Mouse (Mus musculus) heart, embryonic 16.5 days (tissue): ENCODE measurements at regions not wholly inside any gene's neighbourhood (a gene's known extent, or its start where the extent isn't known, plus 50 kb on each side); places are given as distances from the start of the nearest gene placed in this dataset.
A peak's percentile ranks its signal among the peaks of the same experiment; 100 is the strongest.

Experiments
- ATAC-seq: fragments of 200-750 bp; cut with Nextera tagmentation; replicated peaks from 2 replicates; pipeline ENCODE4 v1.8.0; 2017; ENCODE audit warnings: moderate number of reproducible peaks; ENCODE audit not compliant: insufficient read depth, low FRiP score; ENCODE audit errors: extremely low read depth
- H3K27ac ChIP-seq: fragments of 300-500 bp; sonication (generic); 2 replicates; pipeline ENCODE4 v1.5.1; 2014; ENCODE audit warnings: mild to moderate bottlenecking, low read length, control low read depth, moderate library complexity
- H3K27me3 ChIP-seq: fragments of 300-500 bp; sonication (generic); 2 replicates; pipeline ENCODE4 v1.6.1; 2014; ENCODE audit warnings: low read length, mixed read lengths; ENCODE audit not compliant: control insufficient read depth, insufficient read depth
- H3K36me3 ChIP-seq: fragments of 300-500 bp; sonication (generic); 2 replicates; pipeline ENCODE4 v1.6.1; 2014; ENCODE audit not compliant: control insufficient read depth, insufficient read depth
- H3K4me1 ChIP-seq: fragments of 300-500 bp; sonication (generic); 2 replicates; pipeline ENCODE4 v1.6.1; 2014; ENCODE audit warnings: low read length, mixed read lengths; ENCODE audit not compliant: control insufficient read depth, insufficient read depth
- H3K4me2 ChIP-seq: fragments of 300-500 bp; sonication (generic); 2 replicates; pipeline ENCODE4 v1.6.1; 2014; ENCODE audit warnings: low read depth, mild to moderate bottlenecking, control low read depth, low read length
- H3K4me3 ChIP-seq: fragments of 300-500 bp; sonication (generic); 2 replicates; pipeline ENCODE4 v1.5.1; 2014; ENCODE audit warnings: mild to moderate bottlenecking, control low read depth, low read length
- H3K9ac ChIP-seq: fragments of 300-500 bp; sonication (generic); 2 replicates; pipeline ENCODE4 v1.6.1; 2014; ENCODE audit warnings: low read length, control low read depth
- H3K9me3 ChIP-seq: fragments of 300-500 bp; sonication (generic); replicated peaks from 2 replicates; pipeline ENCODE4 v1.6.1; 2016; ENCODE audit warnings: low read length; ENCODE audit not compliant: control insufficient read depth
- WGBS: fragments of 180-500 bp; shearing (Covaris S2); extraction: QIAGEN DNeasy Blood & Tissue Kit; methylation state at CpG from one replicate; pipeline ENCODE4 v1.1.7; 2014; 5-methylcytosine and 5-hydroxymethylcytosine counted together

- Histone ChIP-seq H3K9me3 (no peaks in the 10 kb centered on the region), H3K36me3 (no peaks in the 10 kb centered on the region), H3K4me1 (no peaks in the 10 kb centered on the region), H3K9ac (no peak overlapping the region), H3K27ac (no peak overlapping the region), H3K4me3 (no peak overlapping the region), H3K27me3 (no peaks in the 10 kb centered on the region), H3K4me2 (no peak overlapping the region)
- no peak for ATAC-seq
- WGBS: 61% methylated on average over 10 of the region's 10 CpGs
Measured at GRCm38 (mm10) chr8:26262536-26262935, 143.2 kb downstream of the Gm45692 start.

- Histone ChIP-seq H3K27ac (no peak overlapping the region), H3K4me3 (no peak overlapping the region), H3K4me2 (no peak overlapping the region), H3K9me3 (no peaks in the 10 kb centered on the region), H3K36me3 (no peaks in the 10 kb centered on the region), H3K9ac (no peak overlapping the region), H3K27me3 (peaks cover 3% of the 10 kb centered on the region; the same call in 1 of the 2 replicates), H3K4me1 (no peaks in the 10 kb centered on the region)
- ATAC-seq: no peak
- 59% methylated on average over 11 of the region's 11 CpGs for WGBS
Measured at GRCm38 (mm10) chr8:26264869-26265321, 145.6 kb downstream of the Gm45692 start.

DNA sequence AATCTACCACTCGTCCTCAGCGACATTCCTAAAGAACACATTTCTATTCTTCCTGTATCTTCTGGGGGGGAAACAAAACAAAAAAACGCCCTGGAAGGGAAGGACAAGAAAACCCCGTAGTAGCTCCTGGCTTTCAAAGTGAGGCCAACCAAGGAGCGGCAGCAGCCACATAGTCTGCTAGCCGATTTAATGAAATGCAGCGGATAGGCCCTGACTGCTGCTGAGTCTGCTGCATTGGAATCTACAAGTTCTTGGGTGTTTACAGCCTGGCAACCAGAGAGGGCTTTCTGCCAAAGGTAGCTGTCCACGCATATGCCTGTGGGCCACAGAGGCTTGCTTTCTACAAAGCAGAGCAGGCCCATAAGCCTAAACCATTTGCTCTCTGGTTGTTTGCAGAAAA, 146.0 kb downstream of the Gm45692 start:
- Histone ChIP-seq H3K4me2 (no peak overlapping the region), H3K4me1 (no peaks in the 10 kb centered on the region), H3K9ac (no peak overlapping the region), H3K36me3 (no peaks in the 10 kb centered on the region), H3K27ac (no peak overlapping the region), H3K4me3 (no peak overlapping the region), H3K9me3 (no peaks in the 10 kb centered on the region), H3K27me3 (peaks cover 3% of the 10 kb centered on the region; the same call in 1 of the 2 replicates)
- 47% methylated on average over 8 of the region's 8 CpGs for WGBS
- no peak for ATAC-seq

DNA sequence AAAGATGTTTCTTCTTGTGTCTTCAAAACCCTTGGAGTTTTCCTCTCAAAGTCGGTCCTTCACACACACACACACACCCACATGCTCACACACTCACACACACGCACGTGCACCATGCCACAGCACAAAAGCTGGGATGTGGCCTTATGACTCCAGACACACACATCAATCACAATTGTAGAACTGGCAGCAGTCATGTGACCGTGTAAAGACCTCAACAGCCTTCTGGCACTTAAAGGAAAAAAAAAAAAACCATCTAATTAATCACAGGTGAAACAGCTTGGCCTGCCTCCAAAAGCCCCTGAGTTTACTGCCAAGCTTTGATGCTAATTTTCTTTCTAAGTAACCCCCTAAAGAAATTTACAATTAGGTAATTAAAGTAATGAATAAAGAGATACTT, 147.1 kb downstream of the Gm45692 start:
- ATAC-seq: no peak
- no peaks in the 10 kb centered on the region for H3K9me3 ChIP-seq
- no peak overlapping the region for H3K4me2 ChIP-seq
- H3K4me1 ChIP-seq: no peaks in the 10 kb centered on the region
- H3K27ac ChIP-seq: no peak overlapping the region
- H3K9ac ChIP-seq: no peak overlapping the region
- H3K27me3 ChIP-seq: peaks cover 3% of the 10 kb centered on the region; the same call in 1 of the 2 replicates
- no peak overlapping the region for H3K4me3 ChIP-seq
- no peaks in the 10 kb centered on the region for H3K36me3 ChIP-seq
- 64% methylated on average over 4 of the region's 4 CpGs for WGBS

GRCm38 (mm10) chr8:26267569-26267968, 148.2 kb downstream of the Gm45692 start:
- H3K4me2 ChIP-seq: no peak overlapping the region
- 75% methylated on average over 4 of the region's 4 CpGs for WGBS
- H3K27me3 ChIP-seq: peaks cover 7% of the 10 kb centered on the region
- no peaks in the 10 kb centered on the region for H3K36me3 ChIP-seq
- no peak for ATAC-seq
- H3K4me3 ChIP-seq: no peak overlapping the region
- H3K9ac ChIP-seq: no peak overlapping the region
- no peak overlapping the region for H3K27ac ChIP-seq
- no peaks in the 10 kb centered on the region for H3K9me3 ChIP-seq
- no peaks in the 10 kb centered on the region for H3K4me1 ChIP-seq

DNA sequence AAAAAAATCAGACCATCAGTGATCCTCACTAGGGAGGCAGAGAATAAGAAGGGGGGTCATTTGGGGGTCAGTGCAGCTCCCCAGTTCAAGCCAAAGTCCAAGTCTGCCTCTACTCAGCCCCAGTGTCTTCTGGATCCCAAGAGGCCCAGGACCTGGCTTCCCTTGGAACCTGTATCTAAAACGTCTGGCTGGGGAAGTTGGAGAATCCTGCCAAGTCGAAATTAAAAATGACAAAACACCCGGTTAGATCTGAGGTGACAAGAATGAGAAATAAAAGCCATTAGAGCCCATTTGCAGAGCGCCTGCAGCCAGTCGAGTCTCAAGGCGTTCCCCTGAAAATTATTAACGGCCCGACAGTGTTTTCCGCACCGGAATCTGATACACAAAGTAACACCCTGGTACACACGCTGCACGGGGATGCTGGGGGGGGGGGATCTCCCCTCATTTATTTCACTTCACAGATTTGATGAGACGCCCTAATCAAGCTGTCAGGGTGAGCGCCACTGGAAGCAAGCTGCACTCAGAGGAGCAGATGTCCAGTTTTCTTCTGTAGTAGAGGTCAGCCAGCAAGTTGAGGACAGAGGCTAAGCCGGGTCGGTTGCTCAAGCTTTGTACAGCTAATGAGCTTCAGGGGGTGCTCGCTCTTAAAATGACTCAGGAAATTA, 149.5 kb downstream of the Gm45692 start:
- H3K4me2 ChIP-seq: no peak overlapping the region
- no peak overlapping the region for H3K9ac ChIP-seq
- no peaks in the 10 kb centered on the region for H3K36me3 ChIP-seq
- H3K27ac ChIP-seq: no peak overlapping the region
- peaks cover 7% of the 10 kb centered on the region for H3K27me3 ChIP-seq
- no peak overlapping the region for H3K4me3 ChIP-seq
- ATAC-seq: no peak
- peaks cover 8% of the 10 kb centered on the region for H3K4me1 ChIP-seq
- no peaks in the 10 kb centered on the region for H3K9me3 ChIP-seq
- 67% methylated on average over 17 of the region's 17 CpGs for WGBS

GRCm38 (mm10) chr8:26272110-26272509, 152.8 kb downstream of the Gm45692 start:
- 38% methylated on average over 4 of the region's 4 CpGs for WGBS
- Histone ChIP-seq H3K9ac (no peak overlapping the region), H3K27me3 (peaks cover 19% of the 10 kb centered on the region), H3K9me3 (no peaks in the 10 kb centered on the region), H3K27ac (no peak overlapping the region), H3K4me3 (no peak overlapping the region), H3K4me1 (peaks cover 8% of the 10 kb centered on the region), H3K4me2 (no peak overlapping the region), H3K36me3 (no peaks in the 10 kb centered on the region)
- ATAC-seq: no peak

DNA sequence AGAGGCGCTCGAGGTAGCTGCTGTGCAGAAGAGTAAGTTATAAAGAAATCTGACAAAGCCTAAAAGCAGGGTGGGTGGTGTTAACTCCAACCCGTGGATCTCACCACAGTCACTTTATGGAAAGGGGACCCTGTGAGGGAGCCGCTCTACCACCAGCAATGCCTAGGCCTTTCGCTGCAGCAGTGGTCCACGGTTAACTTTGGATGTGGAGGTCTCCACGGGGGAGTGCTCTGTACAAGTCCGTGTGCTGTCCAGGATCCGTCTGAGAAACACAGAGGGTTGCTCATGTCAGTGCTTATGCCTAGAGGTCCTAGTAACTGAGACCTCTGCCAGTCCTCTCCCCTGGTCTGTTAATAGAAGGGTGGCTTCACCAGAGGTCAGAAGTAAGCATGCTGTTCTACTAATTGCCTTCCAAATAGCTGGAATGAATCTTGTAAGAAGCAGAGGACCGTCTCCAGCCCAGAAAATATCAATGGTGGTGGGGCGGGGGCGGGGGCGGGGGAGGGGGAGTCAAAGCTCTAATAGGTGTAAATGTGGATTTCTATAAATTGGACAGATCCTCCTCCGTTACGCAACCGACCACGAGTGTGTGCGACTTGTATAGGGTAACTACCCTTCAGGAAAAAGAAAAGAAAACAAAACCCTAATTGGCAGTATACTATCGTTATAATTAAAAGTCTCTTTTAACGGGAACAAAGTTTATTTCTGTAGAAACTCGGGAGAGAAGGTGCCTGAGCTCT, 153.5 kb downstream of the Gm45692 start:
- no peak for ATAC-seq
- Histone ChIP-seq H3K9ac (no peak overlapping the region), H3K9me3 (no peaks in the 10 kb centered on the region), H3K36me3 (no peaks in the 10 kb centered on the region), H3K27me3 (peaks cover 19% of the 10 kb centered on the region), H3K27ac (no peak overlapping the region), H3K4me2 (peak overlapping the region; percentile 56), H3K4me3 (peak overlapping the region; percentile 28), H3K4me1 (peaks cover 8% of the 10 kb centered on the region)
- WGBS: 32% methylated on average over 21 of the region's 21 CpGs

GRCm38 (mm10) chr8:26273415-26273760, 154.1 kb downstream of the Gm45692 start:
- Histone ChIP-seq H3K36me3 (no peaks in the 10 kb centered on the region), H3K27ac (no peak overlapping the region), H3K4me3 (peak overlapping the region; percentile 28), H3K4me1 (peaks cover 8% of the 10 kb centered on the region), H3K27me3 (peaks cover 19% of the 10 kb centered on the region), H3K9ac (no peak overlapping the region), H3K9me3 (no peaks in the 10 kb centered on the region), H3K4me2 (peak overlapping the region; percentile 56)
- under 1% methylated on average over 12 of the region's 12 CpGs for WGBS
- peak; percentile 76; the same call in 1 of the 2 replicates for ATAC-seq
